Mouse (Mus musculus) left cerebral cortex, postnatal 25 days (tissue): ENCODE data around the gene Trpm3. TPM values are rescaled to one million over a fixed set of nuclear protein-coding genes. Genes with fewer than 3 reads are reported as not detected.
A peak's percentile ranks its signal among the peaks of the same experiment; 100 is the strongest.

Experiments used
- DNase-seq, 2 experiments: peaks; one replicate each; pipeline ENCODE4 v3.0.0; 2022; ENCODE audit warnings: low spot score in 2 of 2, mixed read lengths in 1 of 2
- intact Hi-C: fragments of 180-260 bp; cut with DNase I; formaldehyde crosslinking; loops from one replicate; pipeline ENCODE4 v1.15.1; 2025
- total RNA-seq, 2 experiments: library from RNA; stranded (reverse); gene quantifications; 2 replicates each; pipeline ENCODE4 v1.2.3; 2021

The Trpm3 gene
- total RNA-seq, 2 experiments from 2014 or later: 34.1 to 40.1 TPM

- intact Hi-C loops: no loop called here
- peak in 1 of 2 experiments; percentile 79 for DNase-seq
These were observed 556.6 kb downstream of the Trpm3 start for GRCm38 (mm10) chr19:22695423-22695822.

GRCm38 (mm10) chr19:22698737-22699136 lies 559.9 kb downstream of the Trpm3 start:
- intact Hi-C loops: no loop called here
- no peak for DNase-seq

- intact Hi-C loops: no loop called here
- peak in 1 of 2 experiments; percentile 31 for DNase-seq
These were observed 562.2 kb downstream of the Trpm3 start for GRCm38 (mm10) chr19:22700871-22701651.

DNA sequence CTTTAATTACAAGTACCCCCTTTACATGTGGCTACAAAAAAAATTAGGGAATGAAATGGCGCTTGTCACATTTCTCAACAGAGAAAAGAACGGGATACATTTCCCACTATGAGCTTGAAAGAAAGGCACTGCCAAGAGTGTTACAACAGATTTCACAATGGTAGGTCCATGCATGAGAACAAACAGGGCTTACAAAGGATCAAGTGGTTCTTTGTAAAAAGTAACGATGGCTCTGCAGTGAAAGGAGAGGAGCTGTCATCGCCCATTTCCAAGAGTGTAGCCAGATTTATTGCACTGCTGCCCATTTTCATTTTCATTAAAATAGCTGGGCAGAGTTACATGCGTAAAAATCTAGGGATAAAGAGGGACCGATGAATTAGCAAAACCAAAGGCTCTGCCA lies 565.0 kb downstream of the Trpm3 start:
- intact Hi-C loops: no loop called here
- DNase-seq: no peak

DNA sequence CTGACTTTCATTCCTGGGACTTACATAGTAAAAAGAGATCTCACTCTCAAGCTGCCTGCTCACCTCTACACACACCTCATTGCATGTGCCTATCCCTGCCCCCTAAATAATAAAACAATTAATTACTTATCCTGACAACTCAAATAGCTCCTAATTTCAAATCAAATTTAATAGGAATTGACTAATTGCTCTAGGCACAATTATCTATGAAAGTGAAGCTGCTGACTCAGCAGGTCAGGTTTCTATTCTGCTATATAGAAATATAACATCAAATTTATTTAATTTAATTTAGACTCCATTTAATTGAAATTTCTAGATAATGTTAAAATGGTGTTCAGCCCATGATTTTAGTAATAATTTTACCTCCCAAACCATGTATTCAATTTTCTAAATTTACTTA lies 566.6 kb downstream of the Trpm3 start:
- intact Hi-C loops: no loop called here
- DNase-seq: no peak

DNA sequence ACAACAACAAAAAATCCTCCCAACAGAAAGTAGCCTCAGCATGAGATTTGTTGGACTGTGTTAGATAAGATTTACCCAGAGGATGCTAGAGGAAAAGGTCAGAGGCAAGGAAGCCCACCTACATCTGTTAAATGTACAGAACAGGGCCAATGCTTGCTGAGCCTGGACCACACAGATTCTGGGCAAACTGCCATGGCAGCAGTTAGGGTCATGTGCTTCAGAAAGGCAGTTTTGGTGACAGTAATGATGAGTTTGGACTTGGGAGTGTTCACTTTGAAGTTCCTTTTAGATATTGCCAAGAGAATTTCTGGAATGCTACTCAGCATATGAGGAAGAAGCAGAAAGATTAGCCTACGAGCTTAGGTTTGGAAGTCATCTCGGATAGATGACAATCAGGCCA lies 580.2 kb downstream of the Trpm3 start:
- intact Hi-C loops: no loop called here

DNA sequence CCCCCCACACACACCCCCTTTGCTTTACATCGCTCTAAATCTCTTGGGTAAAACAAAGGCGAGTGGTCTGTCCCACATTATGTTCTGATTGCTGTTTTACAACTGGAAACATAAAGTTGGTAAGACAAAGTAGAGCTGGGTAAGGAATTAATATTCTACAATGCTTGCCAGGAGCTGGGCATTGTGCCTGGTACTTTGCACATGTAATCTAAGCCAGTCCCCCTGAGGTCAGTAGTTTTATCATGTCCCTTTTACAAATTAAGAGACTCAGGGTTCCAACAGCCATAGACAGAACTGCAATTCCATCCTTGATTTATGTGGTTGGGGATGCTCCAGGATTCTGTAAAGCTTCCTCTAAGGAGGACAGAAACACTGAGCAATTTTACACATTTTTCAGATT lies 591.0 kb downstream of the Trpm3 start:
- intact Hi-C loops: no loop called here
- no peak for DNase-seq

More for the DNA sequence above, 580.2 kb downstream of the Trpm3 start:
- DNase-seq: no peak

- DNase-seq: no peak
- intact Hi-C loops: no loop called here
These were observed 592.1 kb downstream of the Trpm3 start for GRCm38 (mm10) chr19:22730971-22731370.

DNA sequence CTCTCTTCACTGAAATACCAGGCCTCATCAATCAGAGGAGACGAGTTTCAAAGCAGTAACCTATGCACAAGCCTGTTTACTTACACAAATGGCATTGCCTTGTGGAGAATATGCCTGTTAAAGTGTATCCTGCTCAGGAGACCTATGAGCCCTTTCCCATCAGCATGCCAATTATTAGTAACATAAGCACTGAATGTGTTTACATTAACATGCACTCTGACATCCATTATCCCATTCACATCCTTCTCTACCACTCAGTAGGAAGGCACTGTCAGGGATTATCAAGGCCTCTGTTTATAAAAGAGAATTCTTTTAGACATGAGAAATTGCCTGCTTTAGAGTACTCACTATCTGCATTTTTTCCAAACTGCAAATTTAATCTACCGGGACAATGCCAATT lies 598.0 kb downstream of the Trpm3 start:
- no peak for DNase-seq
- intact Hi-C loops: no loop called here

DNA sequence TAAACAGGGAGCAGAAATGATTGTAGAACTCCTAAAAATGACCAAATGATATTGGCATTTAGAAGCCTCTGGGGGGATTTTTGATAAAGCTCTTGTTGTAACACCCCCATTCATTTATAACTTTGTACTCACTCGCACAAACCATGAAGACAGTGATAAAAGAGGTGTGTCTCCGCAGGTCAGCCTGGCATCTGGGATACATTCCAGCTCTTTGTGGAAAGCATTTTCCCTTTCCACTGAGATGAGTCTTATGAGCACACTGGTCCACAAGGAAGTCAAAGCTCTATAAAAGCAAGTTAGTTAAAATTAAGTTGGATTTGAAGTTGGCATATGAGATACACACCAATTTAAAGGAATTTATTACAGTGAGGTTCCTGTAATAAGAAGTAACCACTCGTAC lies 600.4 kb downstream of the Trpm3 start:
- intact Hi-C loops: no loop called here
- DNase-seq: no peak

DNA sequence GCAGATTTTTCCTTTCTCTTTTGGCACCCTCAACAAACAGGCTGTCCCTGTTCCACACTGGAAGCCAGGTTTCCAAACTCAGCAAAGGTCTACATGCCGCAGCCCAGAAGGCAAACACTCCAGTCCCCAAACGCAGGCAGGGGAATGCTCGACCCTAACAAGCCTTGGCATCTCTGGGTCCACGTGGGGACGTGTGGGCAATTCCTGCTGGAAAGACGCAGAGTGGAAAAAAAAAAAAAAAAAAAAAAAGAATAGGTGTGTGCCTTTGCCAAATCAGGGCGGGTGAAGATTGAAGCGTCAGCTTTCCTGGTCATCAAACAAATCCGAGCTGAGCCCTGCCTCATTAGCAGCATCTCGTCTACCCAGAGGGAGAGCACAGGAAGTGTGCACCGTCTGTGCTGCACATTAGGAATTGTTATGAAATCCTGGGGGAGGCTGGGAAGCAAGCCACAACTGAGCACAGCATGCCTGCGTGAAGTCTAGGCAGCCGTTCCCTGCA lies 614.5 kb downstream of the Trpm3 start:
- intact Hi-C loops: no loop called here
- DNase-seq: peak; percentile 41 to 72

- peak; percentile 27 to 43 for DNase-seq
- intact Hi-C loops: no loop called here
These were observed 615.2 kb downstream of the Trpm3 start for GRCm38 (mm10) chr19:22754071-22754470.

DNA sequence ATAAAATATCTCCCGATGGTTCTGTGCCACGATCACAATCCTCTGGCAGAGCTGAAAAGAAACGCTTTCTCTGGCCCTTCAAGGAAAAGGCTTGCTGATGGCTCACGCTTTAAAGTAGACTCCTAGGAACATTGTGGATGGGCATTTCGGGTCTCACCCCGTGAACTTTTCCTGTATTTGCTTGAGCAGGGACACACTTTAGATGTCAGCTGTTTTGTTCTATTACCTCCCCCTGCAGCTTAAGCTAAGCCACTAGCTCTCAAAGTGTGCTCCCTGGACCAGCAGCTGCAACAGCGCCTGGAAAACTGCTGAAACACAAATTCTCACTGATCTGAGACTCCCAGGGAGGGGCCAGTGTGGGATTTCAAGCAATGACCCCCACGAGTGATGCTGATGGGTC lies 615.7 kb downstream of the Trpm3 start:
- intact Hi-C loops: no loop called here
- no peak for DNase-seq

- DNase-seq: no peak
- intact Hi-C loops: no loop called here
These were observed 619.6 kb downstream of the Trpm3 start for GRCm38 (mm10) chr19:22758496-22758895.

DNA sequence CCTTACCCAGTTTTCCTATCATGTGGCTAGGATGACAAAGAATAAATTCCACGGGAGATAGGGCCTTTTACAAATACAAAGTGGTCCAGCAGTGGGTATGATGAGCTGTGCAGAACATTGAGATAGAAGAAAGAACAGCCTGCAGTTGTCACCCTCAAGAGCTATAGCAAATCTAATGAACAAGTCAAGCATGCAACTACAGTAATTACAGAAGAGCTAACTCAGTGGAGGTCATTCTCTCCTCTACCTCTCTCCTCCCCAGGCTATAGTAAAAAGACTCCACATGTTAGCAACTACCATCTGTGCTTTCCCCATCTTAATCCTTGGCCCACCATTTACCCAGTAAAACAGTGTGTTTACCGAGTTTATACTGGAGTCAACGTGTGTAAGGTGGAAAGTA lies 629.4 kb downstream of the Trpm3 start:
- DNase-seq: no peak
- intact Hi-C loops: no loop called here

DNA sequence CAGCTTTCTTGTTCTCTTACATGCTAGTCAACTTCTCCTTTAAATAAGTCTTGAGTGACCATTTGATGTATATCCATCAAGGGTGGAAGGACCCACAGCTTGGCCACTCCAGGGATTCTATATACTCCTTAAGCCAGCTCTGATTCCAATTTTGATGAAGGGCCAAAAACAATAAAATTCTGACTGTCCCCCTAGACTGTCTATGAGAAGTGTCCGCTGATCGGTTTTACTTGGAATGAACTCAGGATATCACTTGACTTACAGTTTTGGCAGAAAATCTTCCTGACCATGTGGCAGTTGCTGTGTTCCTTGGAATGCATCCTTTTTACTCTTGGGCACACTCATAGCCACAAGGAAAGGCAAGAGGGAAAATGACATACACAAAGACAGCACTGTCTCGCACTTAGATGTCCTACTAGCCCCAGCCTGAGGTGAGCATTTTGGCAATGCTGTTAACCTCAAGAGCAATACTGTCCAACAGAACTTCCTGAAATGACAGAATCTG lies 636.4 kb downstream of the Trpm3 start:
- no peak for DNase-seq
- intact Hi-C loops: no loop called here

GRCm38 (mm10) chr19:22780192-22780843 lies 641.5 kb downstream of the Trpm3 start:
- intact Hi-C loops: no loop called here
- DNase-seq: peak in 1 of 2 experiments; percentile 62

GRCm38 (mm10) chr19:22781579-22781978 lies 642.7 kb downstream of the Trpm3 start:
- intact Hi-C loops: no loop called here

GRCm38 (mm10) chr19:22783745-22784144 lies 644.9 kb downstream of the Trpm3 start:
- intact Hi-C loops: no loop called here
- DNase-seq: no peak

More at GRCm38 (mm10) chr19:22781579-22781978, 642.7 kb downstream of the Trpm3 start:
- DNase-seq: peak in 1 of 2 experiments; percentile 58

DNA sequence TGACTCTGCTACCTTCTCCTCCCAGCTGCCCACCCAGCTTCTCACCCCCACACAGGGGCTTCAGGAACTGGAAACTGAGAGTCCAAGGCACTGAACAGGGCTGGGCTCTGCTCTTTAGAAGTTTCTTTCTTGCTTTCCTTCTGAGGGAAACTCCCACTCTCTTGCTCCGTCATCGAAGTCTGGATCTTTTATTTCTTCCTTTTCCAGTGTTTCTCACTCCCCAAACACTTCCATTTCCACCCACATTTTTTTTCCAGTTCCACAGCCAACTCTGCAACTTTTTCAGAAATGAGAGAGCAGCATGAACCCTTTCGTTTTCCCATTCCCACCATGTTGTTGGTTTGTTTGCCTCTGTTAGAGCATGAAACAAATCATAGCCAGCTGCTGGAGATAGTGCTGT lies 650.9 kb downstream of the Trpm3 start:
- peak in 1 of 2 experiments; percentile 52 for DNase-seq
- intact Hi-C loops: no loop called here

DNA sequence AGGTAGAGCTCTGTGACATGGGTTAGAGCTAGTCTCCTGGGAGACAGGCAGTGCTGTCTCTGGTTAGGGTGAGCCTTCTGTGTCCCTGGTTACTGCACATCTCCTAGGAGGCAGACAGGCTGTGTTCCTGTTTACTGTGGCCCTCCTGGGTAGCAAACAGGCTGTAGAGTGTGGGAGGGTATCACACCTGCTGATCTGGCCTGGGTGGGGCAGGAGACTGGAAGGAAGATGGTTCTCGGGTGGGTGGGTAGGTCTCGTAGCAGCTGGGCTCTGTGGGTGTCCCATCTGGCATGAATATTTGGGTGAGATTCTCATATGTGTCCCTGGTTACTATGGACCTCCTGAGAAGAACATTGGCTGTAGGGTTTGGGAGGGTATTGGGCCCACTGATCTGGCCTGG lies 658.1 kb downstream of the Trpm3 start:
- no peak for DNase-seq
- intact Hi-C loops: loop anchor here (5.0 kb wide), 1 partner anchor 85 kb away; no protein-coding TSS in a partner anchor
